Mouse (Mus musculus): ENCODE results near the gene Il6. TPM values are rescaled to one million over a fixed set of nuclear protein-coding genes. Genes with fewer than 3 reads are reported as not detected.

Gene Il6
- 0.13 TPM for polyA plus RNA-seq (2012; fragmentation: generic; extraction: Trizol)
- long read RNA-seq, experiment 1: 0 reads
- long read RNA-seq, experiment 2: 0 reads

DNA sequence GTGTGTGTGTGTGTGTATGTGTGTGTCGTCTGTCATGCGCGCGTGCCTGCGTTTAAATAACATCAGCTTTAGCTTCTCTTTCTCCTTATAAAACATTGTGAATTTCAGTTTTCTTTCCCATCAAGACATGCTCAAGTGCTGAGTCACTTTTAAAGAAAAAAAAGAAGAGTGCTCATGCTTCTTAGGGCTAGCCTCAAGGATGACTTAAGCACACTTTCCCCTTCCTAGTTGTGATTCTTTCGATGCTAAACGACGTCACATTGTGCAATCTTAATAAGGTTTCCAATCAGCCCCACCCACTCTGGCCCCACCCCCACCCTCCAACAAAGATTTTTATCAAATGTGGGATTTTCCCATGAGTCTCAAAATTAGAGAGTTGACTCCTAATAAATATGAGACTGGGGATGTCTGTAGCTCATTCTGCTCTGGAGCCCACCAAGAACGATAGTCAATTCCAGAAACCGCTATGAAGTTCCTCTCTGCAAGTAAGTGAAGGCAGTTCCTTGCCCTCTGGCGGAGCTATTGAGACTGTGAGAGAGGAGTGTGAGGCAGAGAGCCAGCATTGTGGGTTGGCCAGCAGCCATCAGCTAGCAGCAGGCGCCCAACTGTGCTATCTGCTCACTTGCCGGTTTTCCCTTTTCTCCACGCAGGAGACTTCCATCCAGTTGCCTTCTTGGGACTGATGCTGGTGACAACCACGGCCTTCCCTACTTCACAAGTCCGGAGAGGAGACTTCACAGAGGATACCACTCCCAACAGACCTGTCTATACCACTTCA lies at the start of gene Il6:
Gene Il6, plus strand, starts transcription at position 389 of the 778 bp plus-strand sequence.
- Histone ChIP-seq H3K79me3 (ENCODE audit: low read depth) (no peaks in the 10 kb centered on the region), H3K27me3 (ENCODE audit: control insufficient read depth, insufficient read depth, insufficient read length) (no peaks in the 10 kb centered on the region), H3K4me3 (ENCODE audit: insufficient read depth, poor library complexity, severe bottlenecking) (no peak within 1 kb of the TSS), H3K79me2 (ENCODE audit: control insufficient read depth, insufficient read depth) (no peaks in the 10 kb centered on the region), H3K36me3 (ENCODE audit: control insufficient read depth, insufficient read depth) (no peaks in the 10 kb centered on the region), H3ac (ENCODE audit: control insufficient read depth, insufficient read length, low read depth) (no peak within 1 kb of the TSS)
- TF ChIP-seq CEBPB (IDR thresholded peaks at IDR 0.05; ENCODE audit: low read depth) (peak; percentile 74), CTCF (IDR thresholded peaks at IDR 0.05; ENCODE audit: control insufficient read depth, insufficient read depth, insufficient read length) (peak; percentile 4), MAX (IDR thresholded peaks at IDR 0.05) (no peak)

DNA sequence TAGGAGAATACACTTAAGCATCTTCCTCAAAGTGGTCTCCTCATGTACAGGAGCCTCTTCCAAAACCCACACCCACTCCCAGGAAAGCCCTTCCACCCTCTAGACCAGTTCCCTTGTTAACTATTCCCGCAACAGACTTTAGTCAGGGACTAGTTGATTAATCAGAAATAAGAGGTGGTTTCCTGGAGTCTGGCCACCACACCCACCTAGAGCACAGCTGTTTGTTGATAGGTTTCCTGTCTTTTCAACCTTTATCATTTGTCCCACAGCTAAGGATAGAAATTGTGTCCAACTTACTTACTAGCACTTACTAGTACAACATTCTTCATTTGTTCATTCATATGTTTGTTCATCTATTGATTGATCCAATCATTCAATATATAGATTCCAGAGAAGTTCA lies 49.4 kb upstream of the Il6 start:
- Histone ChIP-seq H3K79me3 (ENCODE audit: low read depth) (no peaks in the 10 kb centered on the region), H3K36me3 (ENCODE audit: control insufficient read depth, insufficient read depth) (no peaks in the 10 kb centered on the region), H3K79me2 (ENCODE audit: control insufficient read depth, insufficient read depth) (no peaks in the 10 kb centered on the region), H3K4me3 (ENCODE audit: insufficient read depth, poor library complexity, severe bottlenecking) (no peak overlapping the region), H3ac (ENCODE audit: control insufficient read depth, insufficient read length, low read depth) (no peak overlapping the region), H3K27me3 (ENCODE audit: control insufficient read depth, insufficient read depth, insufficient read length) (no peaks in the 10 kb centered on the region)
- TF ChIP-seq USF1 (IDR thresholded peaks at IDR 0.05; ENCODE audit: low read depth) (no peak), MAX (IDR thresholded peaks at IDR 0.05) (no peak), CTCF (IDR thresholded peaks at IDR 0.05; ENCODE audit: control insufficient read depth, insufficient read depth, insufficient read length) (no peak), MYOD1 (IDR thresholded peaks at IDR 0.05; ENCODE audit: control insufficient read depth, insufficient read length, low read depth) (no peak), CEBPB (IDR thresholded peaks at IDR 0.05; ENCODE audit: low read depth) (no peak), MYOG (IDR thresholded peaks at IDR 0.05; ENCODE audit: control insufficient read depth, extremely low read depth, insufficient read length) (no peak), FOSL1 (IDR thresholded peaks at IDR 0.05; ENCODE audit: insufficient read depth, low read length, poor library complexity, severe bottlenecking) (no peak)

DNA sequence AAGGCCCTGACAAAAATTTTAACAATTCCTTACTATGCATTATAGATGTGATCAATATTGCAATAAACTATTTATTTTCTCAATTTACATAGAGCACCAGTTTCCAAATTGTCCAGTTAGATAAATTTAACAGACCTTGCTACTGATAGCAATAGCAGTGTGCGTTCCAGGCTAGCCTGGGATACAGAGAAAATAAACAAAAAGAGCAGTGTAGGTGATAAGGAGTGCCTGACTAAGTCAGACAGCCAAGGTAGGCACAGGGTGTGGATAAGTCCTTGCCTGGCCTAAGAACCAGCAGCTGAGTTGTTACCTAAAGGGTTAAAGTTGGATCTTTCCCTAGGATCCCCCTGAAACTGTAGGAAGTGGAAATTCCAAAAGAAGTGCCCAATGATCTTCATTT lies 42.7 kb upstream of the Il6 start:
- no peaks in the 10 kb centered on the region for H3K36me3 ChIP-seq (ENCODE audit: control insufficient read depth, insufficient read depth)
- H3ac ChIP-seq (ENCODE audit: control insufficient read depth, insufficient read length, low read depth): no peak overlapping the region
- H3K79me2 ChIP-seq (ENCODE audit: control insufficient read depth, insufficient read depth): no peaks in the 10 kb centered on the region
- TF ChIP-seq CEBPB (IDR thresholded peaks at IDR 0.05; ENCODE audit: low read depth) (no peak), FOSL1 (IDR thresholded peaks at IDR 0.05; ENCODE audit: insufficient read depth, low read length, poor library complexity, severe bottlenecking) (no peak), MYOD1 (IDR thresholded peaks at IDR 0.05; ENCODE audit: control insufficient read depth, insufficient read length, low read depth) (no peak), MYOG (IDR thresholded peaks at IDR 0.05; ENCODE audit: control insufficient read depth, extremely low read depth, insufficient read length) (no peak), USF1 (IDR thresholded peaks at IDR 0.05; ENCODE audit: low read depth) (no peak), CTCF (IDR thresholded peaks at IDR 0.05; ENCODE audit: control insufficient read depth, insufficient read depth, insufficient read length) (no peak), MAX (IDR thresholded peaks at IDR 0.05) (no peak)
- H3K27me3 ChIP-seq (ENCODE audit: control insufficient read depth, insufficient read depth, insufficient read length): no peaks in the 10 kb centered on the region
- H3K79me3 ChIP-seq (ENCODE audit: low read depth): no peaks in the 10 kb centered on the region
- no peak overlapping the region for H3K4me3 ChIP-seq (ENCODE audit: insufficient read depth, poor library complexity, severe bottlenecking)

DNA sequence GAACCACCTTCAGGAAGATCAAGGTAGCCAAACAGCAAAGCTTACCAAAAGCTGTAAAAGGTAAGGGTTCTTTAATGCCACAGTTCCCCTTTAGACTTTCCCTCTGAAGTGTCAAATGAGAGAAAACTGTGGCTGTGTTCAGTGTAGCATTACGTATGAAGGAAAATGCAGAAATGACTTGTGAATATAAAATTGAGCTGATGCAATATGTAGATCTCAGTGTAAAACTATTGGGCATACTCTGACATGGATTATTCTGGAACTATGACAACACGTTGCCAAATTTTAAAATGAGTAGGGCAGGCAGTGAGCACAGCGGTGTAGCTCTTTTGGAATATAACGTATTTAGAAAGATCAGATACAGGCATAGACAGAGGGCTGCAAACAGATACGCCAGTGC lies 40.1 kb upstream of the Il6 start:
- H3ac ChIP-seq (ENCODE audit: control insufficient read depth, insufficient read length, low read depth): no peak overlapping the region
- TF ChIP-seq MAX (IDR thresholded peaks at IDR 0.05) (no peak), FOSL1 (IDR thresholded peaks at IDR 0.05; ENCODE audit: insufficient read depth, low read length, poor library complexity, severe bottlenecking) (no peak), CEBPB (IDR thresholded peaks at IDR 0.05; ENCODE audit: low read depth) (no peak), MYOD1 (IDR thresholded peaks at IDR 0.05; ENCODE audit: control insufficient read depth, insufficient read length, low read depth) (no peak), USF1 (IDR thresholded peaks at IDR 0.05; ENCODE audit: low read depth) (no peak), MYOG (IDR thresholded peaks at IDR 0.05; ENCODE audit: control insufficient read depth, extremely low read depth, insufficient read length) (no peak), CTCF (IDR thresholded peaks at IDR 0.05; ENCODE audit: control insufficient read depth, insufficient read depth, insufficient read length) (no peak)
- H3K79me3 ChIP-seq (ENCODE audit: low read depth): no peaks in the 10 kb centered on the region
- no peaks in the 10 kb centered on the region for H3K79me2 ChIP-seq (ENCODE audit: control insufficient read depth, insufficient read depth)
- H3K36me3 ChIP-seq (ENCODE audit: control insufficient read depth, insufficient read depth): no peaks in the 10 kb centered on the region
- no peak overlapping the region for H3K4me3 ChIP-seq (ENCODE audit: insufficient read depth, poor library complexity, severe bottlenecking)
- no peaks in the 10 kb centered on the region for H3K27me3 ChIP-seq (ENCODE audit: control insufficient read depth, insufficient read depth, insufficient read length)

DNA sequence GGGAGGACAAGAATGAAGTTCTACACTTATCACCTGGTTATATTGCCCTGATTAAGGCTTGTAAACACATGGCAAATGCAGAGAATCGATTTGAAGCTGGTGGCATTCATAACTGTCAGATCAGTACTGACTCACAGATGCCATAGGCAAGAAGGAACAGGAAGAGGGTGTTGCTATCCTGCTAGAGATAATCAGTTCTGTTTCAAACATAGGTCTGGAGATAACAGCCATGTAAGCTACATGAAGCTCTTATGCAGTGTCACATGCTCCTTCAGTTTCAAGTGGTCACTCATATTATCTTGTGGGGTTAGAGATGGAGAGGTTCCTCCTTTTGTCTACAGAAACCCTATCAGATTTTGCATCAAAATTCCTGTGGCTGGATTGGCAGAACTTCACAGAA lies 39.4 kb upstream of the Il6 start:
- no peaks in the 10 kb centered on the region for H3K79me2 ChIP-seq (ENCODE audit: control insufficient read depth, insufficient read depth)
- no peak overlapping the region for H3ac ChIP-seq (ENCODE audit: control insufficient read depth, insufficient read length, low read depth)
- H3K4me3 ChIP-seq (ENCODE audit: insufficient read depth, poor library complexity, severe bottlenecking): no peak overlapping the region
- no peaks in the 10 kb centered on the region for H3K36me3 ChIP-seq (ENCODE audit: control insufficient read depth, insufficient read depth)
- no peaks in the 10 kb centered on the region for H3K79me3 ChIP-seq (ENCODE audit: low read depth)
- no peak for TF ChIP-seq MAX (IDR thresholded peaks at IDR 0.05)
- TF ChIP-seq CEBPB (IDR thresholded peaks at IDR 0.05; ENCODE audit: low read depth): no peak
- TF ChIP-seq FOSL1 (IDR thresholded peaks at IDR 0.05; ENCODE audit: insufficient read depth, low read length, poor library complexity, severe bottlenecking): no peak
- no peak for TF ChIP-seq MYOG (IDR thresholded peaks at IDR 0.05; ENCODE audit: control insufficient read depth, extremely low read depth, insufficient read length)
- no peak for TF ChIP-seq MYOD1 (IDR thresholded peaks at IDR 0.05; ENCODE audit: control insufficient read depth, insufficient read length, low read depth)
- TF ChIP-seq CTCF (IDR thresholded peaks at IDR 0.05; ENCODE audit: control insufficient read depth, insufficient read depth, insufficient read length): no peak
- no peak for TF ChIP-seq USF1 (IDR thresholded peaks at IDR 0.05; ENCODE audit: low read depth)
- no peaks in the 10 kb centered on the region for H3K27me3 ChIP-seq (ENCODE audit: control insufficient read depth, insufficient read depth, insufficient read length)

Data from C2C12 (cell line).